Mouse (Mus musculus) liver, embryonic 11.5 days (tissue): ENCODE data around the gene Gm49450. TPM values are rescaled to one million over a fixed set of nuclear protein-coding genes. Genes with fewer than 3 reads are reported as not detected.
A peak's percentile ranks its signal among the peaks of the same experiment; 100 is the strongest.

ENCODE experiments used
- ATAC-seq: fragments of 200-750 bp; cut with Nextera tagmentation; replicated peaks from 2 replicates; pipeline ENCODE4 v1.8.0; 2017; ENCODE audit warnings: moderate number of reproducible peaks, mild to moderate bottlenecking, moderate TSS enrichment, moderate library complexity; ENCODE audit not compliant: low FRiP score
- DNase-seq: peaks from one replicate; pipeline ENCODE4 v3.0.0-alpha.2; 2017; ENCODE audit warnings: low spot score
- H3K27ac ChIP-seq: fragments of 300-500 bp; sonication (generic); 2 replicates; pipeline ENCODE4 v1.5.1; 2014; ENCODE audit warnings: mild to moderate bottlenecking, low read depth, low read length, control low read depth
- H3K27me3 ChIP-seq: fragments of 300-500 bp; sonication (generic); replicated peaks from 2 replicates; pipeline ENCODE4 v1.6.1; 2014; ENCODE audit warnings: low read length, mixed read lengths; ENCODE audit not compliant: control insufficient read depth, insufficient read depth
- H3K36me3 ChIP-seq: fragments of 300-500 bp; sonication (generic); 2 replicates; pipeline ENCODE4 v1.6.1; 2014; ENCODE audit warnings: mild to moderate bottlenecking, low read length, moderate library complexity, mixed read lengths; ENCODE audit not compliant: control insufficient read depth, insufficient read depth
- H3K4me1 ChIP-seq: fragments of 300-500 bp; sonication (generic); replicated peaks from 2 replicates; pipeline ENCODE4 v1.6.1; 2014; ENCODE audit warnings: low read length, mixed read lengths; ENCODE audit not compliant: control insufficient read depth, insufficient read depth
- H3K4me2 ChIP-seq: fragments of 300-500 bp; sonication (generic); 2 replicates; pipeline ENCODE4 v1.6.1; 2014; ENCODE audit warnings: mild to moderate bottlenecking, control low read depth, moderate library complexity
- H3K4me3 ChIP-seq: fragments of 300-500 bp; sonication (generic); 2 replicates; pipeline ENCODE4 v1.5.1; 2014; ENCODE audit warnings: low read depth, low read length, control low read depth
- H3K9ac ChIP-seq: fragments of 300-500 bp; sonication (generic); 2 replicates; pipeline ENCODE4 v1.6.1; 2014; ENCODE audit warnings: low read depth, low read length, control low read depth
- H3K9me3 ChIP-seq: fragments of 300-500 bp; sonication (generic); 2 replicates; pipeline ENCODE4 v1.6.1; 2016; ENCODE audit warnings: low read length, inconsistent platforms, mixed read lengths; ENCODE audit not compliant: control insufficient read depth
- WGBS: fragments of 180-500 bp; shearing (Covaris S2); extraction: QIAGEN DNeasy Blood & Tissue Kit; methylation state at CpG from one replicate; pipeline ENCODE4 v1.1.7; 2014; 5-methylcytosine and 5-hydroxymethylcytosine counted together
- polyA plus RNA-seq: library from polyadenylated mRNA; unstranded; fragments of >200 nt; fragmentation: Nextera tagmentation; extraction: Ambion mirVana; gene quantifications from 2 replicates; pipeline ENCODE4 v1.2.1, GENCODE M21; 2014

The Gm49450 gene
- polyA plus RNA-seq, 1 experiment from 2014 or later = not detected

DNA sequence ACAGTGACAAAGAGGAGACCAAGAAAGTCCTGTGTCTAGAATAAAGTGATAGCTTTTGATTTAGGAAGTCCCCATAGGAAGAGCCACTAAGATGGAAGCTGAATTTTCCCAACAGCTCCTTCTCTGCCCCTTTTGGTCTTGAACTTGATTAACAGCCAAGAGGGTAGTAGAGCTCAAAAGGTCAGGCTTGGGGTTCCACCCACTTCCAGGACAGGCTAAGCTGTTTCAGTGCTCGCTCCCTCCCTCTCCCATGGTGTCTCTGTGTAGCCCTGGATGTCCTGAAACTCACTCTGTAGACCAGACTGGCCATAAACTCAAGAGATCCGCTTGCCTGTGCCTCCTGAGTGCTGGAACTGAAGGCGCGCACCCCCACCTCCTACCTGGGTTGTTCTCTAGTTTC lies 37.3 kb downstream of the Gm49450 start:
- WGBS = 94% methylated on average over 4 of the region's 4 CpGs

GRCm38 (mm10) chr15:98914903-98915302 lies 38.4 kb downstream of the Gm49450 start:
- Histone ChIP-seq H3K4me3 (no peak overlapping the region), H3K9ac (no peak overlapping the region), H3K27ac (no peak overlapping the region), H3K9me3 (no peaks in the 10 kb centered on the region), H3K27me3 (no peaks in the 10 kb centered on the region), H3K4me1 (no peaks in the 10 kb centered on the region; the same call in 1 of the 2 replicates), H3K4me2 (no peak overlapping the region), H3K36me3 (peaks cover 13% of the 10 kb centered on the region)
- ATAC-seq (no peak), DNase-seq (no peak)
- WGBS = 85% methylated on average over 6 of the region's 6 CpGs

More for the DNA sequence above, 37.3 kb downstream of the Gm49450 start:
- ATAC-seq = no peak
- DNase-seq = no peak
- H3K4me1 ChIP-seq = no peaks in the 10 kb centered on the region; the same call in 1 of the 2 replicates
- no peak overlapping the region for H3K4me2 ChIP-seq
- H3K9ac ChIP-seq = no peak overlapping the region
- H3K27ac ChIP-seq = no peak overlapping the region
- H3K36me3 ChIP-seq = peaks cover 10% of the 10 kb centered on the region
- no peak overlapping the region for H3K4me3 ChIP-seq
- H3K9me3 ChIP-seq = no peaks in the 10 kb centered on the region
- H3K27me3 ChIP-seq = no peaks in the 10 kb centered on the region

DNA sequence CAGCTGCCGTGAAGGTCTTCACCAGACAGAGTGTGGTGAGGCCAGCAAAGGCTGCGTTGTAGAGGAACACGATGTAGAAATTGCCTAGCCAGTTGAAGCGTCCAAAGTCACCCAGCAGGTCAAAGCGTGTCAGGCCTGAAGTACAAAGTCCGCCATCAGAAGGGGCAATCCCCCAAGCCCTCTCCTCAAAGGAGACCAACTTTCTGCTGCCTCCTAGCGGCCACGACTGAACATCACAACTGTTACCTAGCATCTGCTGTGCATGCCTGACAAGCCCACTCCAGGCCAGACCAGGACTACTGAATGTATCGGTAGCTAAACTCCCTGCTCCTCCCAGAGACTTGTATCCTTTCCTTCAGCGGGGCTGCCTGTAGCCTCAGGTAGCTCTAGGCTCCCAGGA lies 48.7 kb downstream of the Gm49450 start:
- H3K36me3 ChIP-seq = peaks cover 11% of the 10 kb centered on the region
- peaks cover 2% of the 10 kb centered on the region; the same call in 1 of the 2 replicates for H3K27me3 ChIP-seq
- no peak overlapping the region for H3K27ac ChIP-seq
- no peaks in the 10 kb centered on the region for H3K9me3 ChIP-seq
- H3K4me1 ChIP-seq = no peaks in the 10 kb centered on the region
- ATAC-seq (0 out of 2 replicates have a peak, but pooled peaks have one; percentile 34), DNase-seq (peak; percentile 56)
- WGBS = 27% methylated on average over 10 of the region's 10 CpGs
- H3K4me2 ChIP-seq = no peak overlapping the region
- H3K4me3 ChIP-seq = no peak overlapping the region
- no peak overlapping the region for H3K9ac ChIP-seq

- ATAC-seq (no peak), DNase-seq (no peak)
- no peak overlapping the region for H3K4me3 ChIP-seq
- H3K27me3 ChIP-seq = peaks cover 21% of the 10 kb centered on the region
- H3K36me3 ChIP-seq = peaks cover 4% of the 10 kb centered on the region
- no peak overlapping the region for H3K4me2 ChIP-seq
- H3K9me3 ChIP-seq = no peaks in the 10 kb centered on the region
- WGBS = 92% methylated on average over 2 of the region's 2 CpGs
- H3K4me1 ChIP-seq = peaks cover 9% of the 10 kb centered on the region
- H3K27ac ChIP-seq = no peak overlapping the region
- H3K9ac ChIP-seq = no peak overlapping the region
These were observed 50.8 kb downstream of the Gm49450 start for GRCm38 (mm10) chr15:98902600-98902999.

DNA sequence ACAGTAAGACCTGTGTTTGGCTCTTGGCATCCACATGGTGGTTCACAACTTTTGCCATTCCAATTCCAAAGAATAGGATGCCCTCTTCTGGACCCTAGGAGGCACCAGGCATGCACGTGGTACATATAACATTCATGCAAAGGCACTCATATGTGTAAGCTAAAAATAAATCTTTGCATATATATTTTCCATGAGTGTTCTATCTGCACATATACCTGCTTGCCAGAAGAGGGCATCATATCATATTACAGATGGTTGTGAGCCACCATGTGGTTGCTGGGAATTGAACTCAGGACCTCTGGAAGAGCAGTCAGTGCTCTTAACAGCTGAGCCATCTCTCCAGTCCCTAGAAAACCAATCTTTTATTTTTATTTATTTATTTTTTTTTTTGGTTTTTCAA lies 51.8 kb downstream of the Gm49450 start:
- H3K4me2 ChIP-seq = no peak overlapping the region
- peaks cover 16% of the 10 kb centered on the region for H3K4me1 ChIP-seq
- H3K36me3 ChIP-seq = peaks cover 4% of the 10 kb centered on the region
- no peaks in the 10 kb centered on the region for H3K9me3 ChIP-seq
- DNase-seq (no peak), ATAC-seq (no peak)
- 46% methylated on average over 1 of the region's 1 CpGs for WGBS
- H3K27ac ChIP-seq = no peak overlapping the region
- H3K4me3 ChIP-seq = no peak overlapping the region
- H3K27me3 ChIP-seq = peaks cover 32% of the 10 kb centered on the region
- H3K9ac ChIP-seq = no peak overlapping the region

DNA sequence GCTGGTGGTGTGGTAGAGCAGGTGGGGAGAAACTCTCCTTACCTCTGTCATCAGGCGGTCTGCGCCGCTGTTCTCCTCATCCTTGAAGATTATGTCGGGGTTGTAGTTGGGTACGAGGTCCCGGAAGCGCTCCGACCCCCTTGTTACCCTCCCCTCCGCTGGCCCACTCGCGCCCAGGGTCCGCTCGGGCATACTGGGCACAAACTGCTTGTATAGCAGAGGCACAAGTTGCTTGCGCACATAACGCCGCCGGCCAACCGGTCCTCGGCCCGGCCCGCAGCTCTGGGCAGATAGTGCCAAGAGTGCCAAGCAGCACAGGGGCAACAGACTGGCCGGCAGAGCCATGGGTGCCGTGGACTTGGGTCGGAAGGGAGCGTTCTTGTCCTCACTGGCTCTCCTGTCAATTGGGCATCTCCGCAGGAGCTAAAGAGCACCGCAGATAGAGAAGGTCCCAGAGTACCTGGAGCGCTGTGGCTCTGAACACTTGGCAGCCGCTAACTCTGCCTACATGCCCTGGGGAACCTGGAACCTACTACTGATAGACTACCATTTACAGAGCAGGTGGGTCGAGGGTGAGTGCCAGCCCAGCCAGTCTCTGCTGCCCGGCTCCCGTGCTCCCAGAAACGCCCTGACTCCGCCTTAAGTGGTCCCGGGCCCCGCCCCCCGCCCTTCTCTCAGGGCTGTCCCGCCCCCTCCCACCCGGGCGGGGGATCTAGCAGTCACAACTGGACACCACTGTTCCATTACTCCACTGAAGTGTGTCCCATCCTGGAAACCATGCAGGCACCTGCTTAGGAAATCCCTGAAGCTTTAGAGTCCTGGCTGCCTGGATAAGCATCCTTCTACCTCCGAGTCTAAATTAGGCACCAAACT lies 55.2 kb downstream of the Gm49450 start, which contains the start of gene Dhh:
TSS of gene Dhh (minus strand) at position 613 of the 873 bp plus-strand sequence.
- Histone ChIP-seq H3K4me3 (peak within 1 kb of the TSS; percentile 32), H3K9ac (no peak within 1 kb of the TSS), H3K9me3 (no peaks in the 10 kb centered on the region), H3K27ac (no peak within 1 kb of the TSS), H3K4me1 (peaks cover 46% of the 10 kb centered on the region), H3K4me2 (peak within 1 kb of the TSS; percentile 64), H3K36me3 (no peaks in the 10 kb centered on the region), H3K27me3 (peaks cover 66% of the 10 kb centered on the region)
- no peak for ATAC-seq
- DNase-seq = peak; percentile 52
- 4% methylated on average over 40 of the region's 41 CpGs for WGBS

DNA sequence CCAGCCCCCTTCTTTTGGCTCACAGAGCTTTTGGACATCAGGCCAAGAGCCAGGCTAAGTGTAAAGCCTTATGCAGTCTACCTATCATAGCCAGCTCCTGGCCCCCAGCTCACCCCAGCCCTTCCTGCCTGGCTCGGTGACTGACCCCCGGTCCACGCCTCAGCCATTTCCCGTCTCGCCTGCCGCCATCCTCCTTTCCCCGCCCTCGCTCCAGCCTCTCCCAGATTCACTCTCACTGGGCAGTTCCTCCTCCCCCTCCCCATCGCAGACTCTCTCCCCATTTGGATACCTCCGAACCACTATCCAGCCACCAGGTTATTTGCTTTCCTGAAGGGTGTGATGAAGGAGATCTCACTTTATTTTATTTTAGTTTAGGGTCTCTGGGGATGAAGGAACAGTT lies 55.9 kb downstream of the Gm49450 start:
- H3K4me3 ChIP-seq = peak overlapping the region; percentile 32; the same call in 1 of the 2 replicates
- DNase-seq = peak; percentile 37
- H3K9ac ChIP-seq = no peak overlapping the region
- no peaks in the 10 kb centered on the region for H3K9me3 ChIP-seq
- H3K27me3 ChIP-seq = peaks cover 72% of the 10 kb centered on the region
- no peaks in the 10 kb centered on the region for H3K36me3 ChIP-seq
- no peak for ATAC-seq
- no peak overlapping the region for H3K27ac ChIP-seq
- under 1% methylated on average over 10 of the region's 10 CpGs for WGBS
- peak overlapping the region; percentile 64 for H3K4me2 ChIP-seq
- H3K4me1 ChIP-seq = peaks cover 47% of the 10 kb centered on the region

GRCm38 (mm10) chr15:98895635-98896589 lies 57.4 kb downstream of the Gm49450 start:
- peak overlapping the region; percentile 51; the same call in 1 of the 2 replicates for H3K9ac ChIP-seq

More at GRCm38 (mm10) chr15:98895635-98896589, 57.4 kb downstream of the Gm49450 start:
- H3K4me3 ChIP-seq = peak overlapping the region; percentile 44
- H3K27ac ChIP-seq = 0 out of 2 replicates have a peak overlapping the region, but pooled peaks have one; percentile 45
- 2% methylated on average over 41 of the region's 41 CpGs for WGBS
- H3K4me2 ChIP-seq = peak overlapping the region; percentile 99
- no peaks in the 10 kb centered on the region for H3K9me3 ChIP-seq
- peaks cover 52% of the 10 kb centered on the region for H3K4me1 ChIP-seq
- DNase-seq = peak; percentile 61
- H3K36me3 ChIP-seq = no peaks in the 10 kb centered on the region
- ATAC-seq = peak; percentile 83
- peaks cover 77% of the 10 kb centered on the region for H3K27me3 ChIP-seq
